Comparison of ENCODE assay signal across 26 mouse cellular contexts in the genomic region with DNA sequence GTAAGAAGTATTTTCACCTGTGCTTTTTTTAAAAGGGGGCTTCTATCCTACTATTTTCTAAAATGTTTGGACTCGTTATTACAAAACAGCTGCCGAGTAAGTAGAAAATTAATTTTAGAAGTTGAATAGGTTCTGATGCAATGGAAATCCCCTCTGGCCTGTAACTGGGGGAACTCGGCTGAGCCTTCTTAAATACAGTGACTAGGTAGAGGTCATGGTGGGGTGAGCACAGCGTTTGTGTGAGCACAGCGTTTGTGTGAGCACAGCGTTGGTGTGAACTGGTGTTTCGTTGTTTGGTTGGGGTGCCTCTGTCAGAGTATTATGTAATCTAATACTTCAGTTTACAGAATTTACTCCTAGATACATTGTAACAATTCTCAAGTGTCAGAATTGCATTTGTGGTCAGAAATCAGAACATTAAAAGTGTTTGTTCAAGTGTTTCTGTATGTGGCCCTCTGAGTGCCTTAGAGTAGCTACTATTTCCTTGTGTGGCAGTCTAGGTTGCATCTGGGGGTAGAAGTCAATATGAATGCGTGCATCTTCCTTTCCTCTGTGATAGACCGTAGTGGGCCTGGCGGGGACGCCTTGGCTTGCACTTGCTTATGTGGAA. TPM values are rescaled to one million over a fixed set of nuclear protein-coding genes. Genes with fewer than 3 reads are reported as not detected.
DNase-seq lines count a peak whose midpoint lies in the region; ATAC-seq lines count a peak whose summit lies in the region.
"Had no signal": no experiment of that assay in that cellular context is flagged by ENCODE, and none has a peak within 500 bp of the region (broad histone marks: within the 10 kb centered on the region; RNA-seq: fewer than 3 reads in every experiment).

No protein-coding gene starts in this region.

- peak overlapping the region; percentile 74 for H3K4me2 ChIP-seq in liver, embryonic 12.5 days
- H3K4me2 ChIP-seq: heart, embryonic 12.5 days; kidney, embryonic 15.5 days; limb, embryonic 13.5 days; lung, embryonic 15.5 days; neural tube, embryonic 15.5 days had no signal

- no peak for DNase-seq in liver
- peak; percentile 62 to 72 for DNase-seq in spleen, postnatal 36 days (ENCODE audit: low spot score in 2 of 2)
- DNase-seq in spleen, postnatal 14 days (ENCODE audit: low spot score in 2 of 2), result no peak
- peak; percentile 54 for DNase-seq in induced T-regulatory cell, adult 2 months (ENCODE audit: low read depth)
- peak; percentile 85 for DNase-seq in splenic B cell, adult 2 months (ENCODE audit: low read depth, low spot score)
- no peak for DNase-seq in left cerebral cortex, postnatal 36 days (ENCODE audit: low spot score in 2 of 2)
- no peak for DNase-seq in right cerebral cortex, postnatal 25 days
- DNase-seq: cerebellum, adult 11 months; cerebellum, postnatal 10 days; gastrocnemius, postnatal 10 days; heart, adult 18-20 months; heart, postnatal 10 days; kidney, adult 11 months; thymus, adult 2 months had no signal

- H3K36me3 ChIP-seq in liver, embryonic 12.5 days, result peaks cover 93% of the 10 kb centered on the region
- H3K36me3 ChIP-seq in splenic B cell, adult 2 months (ENCODE audit: control insufficient read depth, insufficient read depth, low read length, poor library complexity, severe bottlenecking), result peaks cover 22% of the 10 kb centered on the region

- H3K4me1 ChIP-seq in liver, embryonic 12.5 days, result peaks cover 89% of the 10 kb centered on the region

- H3K27me3 ChIP-seq in liver, embryonic 12.5 days (replicated peaks), result no peaks in the 10 kb centered on the region
- no peaks in the 10 kb centered on the region for H3K27me3 ChIP-seq in splenic B cell, adult 2 months (ENCODE audit: control insufficient read depth, insufficient read depth, low read length, poor library complexity, severe bottlenecking)
- H3K27me3 ChIP-seq: heart, embryonic 12.5 days; kidney, embryonic 15.5 days; limb, embryonic 13.5 days; lung, embryonic 15.5 days; neural tube, embryonic 15.5 days had no signal

- 91% methylated on average over 11 of the region's 11 CpGs for WGBS in liver, embryonic 12.5 days (ENCODE audit: insufficient replicate concordance)

- no peaks in the 10 kb centered on the region for H3K9me3 ChIP-seq in liver, embryonic 12.5 days (replicated peaks)
- H3K9me3 ChIP-seq: forebrain, embryonic 10.5 days; heart, embryonic 12.5 days; kidney, embryonic 15.5 days; limb, embryonic 13.5 days; lung, embryonic 15.5 days; midbrain, embryonic 10.5 days; neural tube, embryonic 15.5 days had no signal

- H3K4me3 ChIP-seq in liver, embryonic 12.5 days, result no peak overlapping the region
- H3K4me3 ChIP-seq: forebrain, embryonic 10.5 days; heart, embryonic 12.5 days; kidney, embryonic 15.5 days; limb, embryonic 13.5 days; lung, embryonic 15.5 days; midbrain, embryonic 10.5 days; myocyte; neural tube, embryonic 15.5 days had no signal

- H3K9ac ChIP-seq in liver, embryonic 12.5 days, result no peak overlapping the region; the same call in 1 of the 2 replicates
- H3K9ac ChIP-seq: heart, embryonic 12.5 days; kidney, embryonic 15.5 days; limb, embryonic 13.5 days; lung, embryonic 15.5 days; neural tube, embryonic 15.5 days had no signal

- intact Hi-C loops in left cerebral cortex, postnatal 36 days (cut with DNase I), result no loop called here

- no peak for ATAC-seq in liver, embryonic 12.5 days
- ATAC-seq: forebrain, embryonic 16.5 days; hindbrain, postnatal 0 days; midbrain, embryonic 16.5 days had no signal

- H3K27ac ChIP-seq in liver, embryonic 12.5 days, result peak overlapping the region; percentile 96
- H3K27ac ChIP-seq: forebrain, embryonic 10.5 days; hindbrain, postnatal 0 days; kidney, embryonic 15.5 days; limb, embryonic 13.5 days; lung, embryonic 15.5 days; midbrain, embryonic 10.5 days; neural tube, embryonic 15.5 days had no signal

RNA-seq across cellular contexts. Expression of gene Rnf145, which starts 8.0 kb away (rescaled TPM):
- polyA plus RNA-seq in liver, embryonic 12.5 days (2016; fragmentation: Nextera tagmentation; extraction: Ambion mirVana), result 64.7 and 71.1 TPM in 2 replicates
- 100 to 1,000 TPM; 104 to 107 TPM for total RNA-seq in left cerebral cortex, postnatal 36 days (2021)

RNA-seq across cellular contexts. Expression of gene Ublcp1, which starts 56.5 kb away (rescaled TPM):
- 41.8 and 41.9 TPM in 2 replicates for polyA plus RNA-seq in liver, embryonic 12.5 days (2016; fragmentation: Nextera tagmentation; extraction: Ambion mirVana)
- total RNA-seq in left cerebral cortex, postnatal 36 days (2021), result 10 to 100 TPM; 47.7 to 51.7 TPM

Comparison
In these comparisons a context has a peak if more than half of its experiments do, and no peak if none do; other contexts are left out.
1. DNase-seq: peak in spleen, postnatal 36 days (2 of 2), induced T-regulatory cell, adult 2 months (single experiment) and splenic B cell, adult 2 months (single experiment); none in liver (single experiment), spleen, postnatal 14 days (0 of 2), left cerebral cortex, postnatal 36 days (0 of 2) and right cerebral cortex, postnatal 25 days (single experiment).